Mouse (Mus musculus) MEL (cell line): ENCODE measurements around the gene Tspan18. TPM values are rescaled to one million over a fixed set of nuclear protein-coding genes. Genes with fewer than 3 reads are reported as not detected.

Experiments used
- DNase-seq: peaks from one replicate; pipeline ENCODE4 v3.0.0; 2011; ENCODE audit warnings: low read depth, low spot score
- H3K27ac ChIP-seq: 2 replicates; pipeline ENCODE4 v1.5.1; 2012; ENCODE audit warnings: low read depth, mild to moderate bottlenecking, control low read depth, low read length, moderate library complexity; ENCODE audit not compliant: control insufficient read depth
- H3K27me3 ChIP-seq, 2 experiments: fragments of 150-350 bp in 1 of 2; sonication (generic) in 1 of 2; 2 replicates each; pipeline ENCODE4 v1.6.1; 2012; ENCODE audit warnings: low read length in 2 of 2, mild to moderate bottlenecking in 2 of 2, improper control_type of control experiment in 1 of 2, moderate library complexity in 1 of 2; ENCODE audit not compliant: insufficient read depth in 2 of 2, control insufficient read depth in 1 of 2
- H3K36me3 ChIP-seq, 2 experiments: 2 replicates each; pipeline ENCODE4 v1.6.1; 2012 to 2014; ENCODE audit warnings: low read length in 2 of 2, improper control_type of control experiment in 1 of 2, inconsistent platforms in 1 of 2, mild to moderate bottlenecking in 1 of 2; ENCODE audit not compliant: insufficient read depth in 2 of 2, control insufficient read depth in 1 of 2
- H3K4me1 ChIP-seq, 2 experiments: fragments of 150-350 bp in 1 of 2; sonication (generic) in 1 of 2; 2 replicates each; pipeline ENCODE4 v1.6.1; 2012; ENCODE audit warnings: low read length in 2 of 2, improper control_type of control experiment in 1 of 2, mild to moderate bottlenecking in 1 of 2; ENCODE audit not compliant: insufficient read depth in 2 of 2, control insufficient read depth in 1 of 2
- H3K4me3 ChIP-seq, 2 experiments: fragments of 150-350 bp in 1 of 2; sonication (generic) in 1 of 2; 2 replicates each; pipeline ENCODE4 v1.5.1; 2012; ENCODE audit warnings: low read depth in 2 of 2, low read length in 2 of 2, mild to moderate bottlenecking in 2 of 2, moderate library complexity in 2 of 2, control low read depth in 1 of 2, improper control_type of control experiment in 1 of 2; ENCODE audit not compliant: control insufficient read depth in 1 of 2, insufficient read depth in 1 of 2
- H3K79me2 ChIP-seq: 2 replicates; pipeline ENCODE4 v1.6.1; 2012; ENCODE audit warnings: mild to moderate bottlenecking, low read length, moderate library complexity; ENCODE audit not compliant: control insufficient read depth, poor library complexity, insufficient read depth
- H3K9ac ChIP-seq: 2 replicates; pipeline ENCODE4 v1.6.1; 2012; ENCODE audit warnings: low read depth, mild to moderate bottlenecking, control low read depth, low read length, moderate library complexity; ENCODE audit not compliant: control insufficient read depth, poor library complexity, severe bottlenecking
- H3K9me3 ChIP-seq: fragments of 150-350 bp; sonication (generic); replicated peaks from 2 replicates; pipeline ENCODE4 v1.6.1; 2012; ENCODE audit warnings: mild to moderate bottlenecking, low read length, improper control_type of control experiment, moderate library complexity; ENCODE audit not compliant: insufficient read depth
- BHLHE40 ChIP-seq: IDR thresholded peaks from 2 replicates; pipeline ENCODE4 v1.6.1; 2012; ENCODE audit warnings: low read depth, mild to moderate bottlenecking, inconsistent platforms, low read length, improper control_type of control experiment, borderline replicate concordance
- CHD2 ChIP-seq: IDR thresholded peaks from 2 replicates; pipeline ENCODE4 v1.6.1; 2011; ENCODE audit warnings: low read length, improper control_type of control experiment
- CTCF ChIP-seq, 3 experiments: IDR thresholded peaks in 2 of 3; conservative IDR thresholded peaks in 1 of 3; 2 replicates each; pipeline ENCODE4 v1.5.1; 2011 to 2012; ENCODE audit warnings: low read length in 3 of 3, low read depth in 2 of 3, mild to moderate bottlenecking in 2 of 3, improper control_type of control experiment in 1 of 3, inconsistent platforms in 1 of 3, mixed read lengths in 1 of 3, moderate library complexity in 1 of 3; ENCODE audit not compliant: control insufficient read depth in 1 of 3, insufficient read depth in 1 of 3, poor library complexity in 1 of 3, severe bottlenecking in 1 of 3
- E2F4 ChIP-seq: IDR thresholded peaks from 2 replicates; pipeline ENCODE4 v1.6.1; 2011; ENCODE audit warnings: low read depth, low read length, improper control_type of control experiment, borderline replicate concordance
- EP300 ChIP-seq, 2 experiments: IDR thresholded peaks; 2 replicates each; pipeline ENCODE4 v1.6.1; 2011; ENCODE audit warnings: improper control_type of control experiment in 2 of 2, low read length in 2 of 2, low read depth in 1 of 2, mild to moderate bottlenecking in 1 of 2
- HCFC1 ChIP-seq: IDR thresholded peaks from 2 replicates; pipeline ENCODE4 v1.6.1; 2012; ENCODE audit warnings: low read depth, mild to moderate bottlenecking, inconsistent platforms, low read length, improper control_type of control experiment, moderate library complexity
- MAFK ChIP-seq: IDR thresholded peaks from 2 replicates; pipeline ENCODE4 v1.6.1; 2011; ENCODE audit warnings: low read depth, mild to moderate bottlenecking, low read length, improper control_type of control experiment, borderline replicate concordance
- MAX ChIP-seq: IDR thresholded peaks from 2 replicates; pipeline ENCODE4 v1.6.1; 2011; ENCODE audit warnings: low read length, improper control_type of control experiment
- MEF2A ChIP-seq: IDR thresholded peaks from 2 replicates; pipeline ENCODE4 v1.6.1; 2014; ENCODE audit warnings: low read depth, mild to moderate bottlenecking, inconsistent platforms, low read length, improper control_type of control experiment; ENCODE audit not compliant: poor library complexity, insufficient replicate concordance, severe bottlenecking; ENCODE audit errors: extremely low read depth
- MXI1 ChIP-seq: IDR thresholded peaks from 2 replicates; pipeline ENCODE4 v1.6.1; 2011; ENCODE audit warnings: mild to moderate bottlenecking, low read depth, low read length, improper control_type of control experiment
- MYC ChIP-seq: IDR thresholded peaks from 2 replicates; pipeline ENCODE4 v1.6.1; 2011; ENCODE audit warnings: low read depth, mild to moderate bottlenecking, low read length, improper control_type of control experiment, moderate library complexity
- NELFE ChIP-seq: IDR thresholded peaks from 2 replicates; pipeline ENCODE4 v1.6.1; 2011; ENCODE audit warnings: low read depth, low read length, improper control_type of control experiment
- SMC3 ChIP-seq: IDR thresholded peaks from 2 replicates; pipeline ENCODE4 v1.6.1; 2011; ENCODE audit warnings: low read depth, low read length, improper control_type of control experiment
- TAL1 ChIP-seq: IDR thresholded peaks from 2 replicates; pipeline ENCODE4 v1.6.1; 2012; ENCODE audit warnings: mild to moderate bottlenecking, inconsistent platforms, low read length, moderate library complexity, mixed read lengths
- TBP ChIP-seq: IDR thresholded peaks from 2 replicates; pipeline ENCODE4 v1.8.0; 2011; ENCODE audit warnings: low read depth, low read length, improper control_type of control experiment
- TCF12 ChIP-seq: IDR thresholded peaks from 2 replicates; pipeline ENCODE4 v1.6.1; 2014; ENCODE audit warnings: low read depth, mild to moderate bottlenecking, inconsistent platforms, low read length, improper control_type of control experiment, moderate library complexity
- USF1 ChIP-seq: IDR thresholded peaks from 2 replicates; pipeline ENCODE4 v1.6.1; 2014; ENCODE audit warnings: low read depth, mild to moderate bottlenecking, inconsistent platforms, low read length, improper control_type of control experiment, moderate library complexity
- USF2 ChIP-seq, 2 experiments: IDR thresholded peaks; 2 replicates each; pipeline ENCODE4 v1.6.1; 2011 to 2012; ENCODE audit warnings: improper control_type of control experiment in 2 of 2, low read length in 2 of 2, borderline replicate concordance in 1 of 2, inconsistent platforms in 1 of 2, low read depth in 1 of 2, mild to moderate bottlenecking in 1 of 2; ENCODE audit not compliant: insufficient read depth in 1 of 2
- ZC3H11A ChIP-seq: IDR thresholded peaks from 2 replicates; pipeline ENCODE4 v1.6.1; 2012; ENCODE audit warnings: low read depth, mild to moderate bottlenecking, inconsistent platforms, low read length, improper control_type of control experiment
- ZMIZ1 ChIP-seq: IDR thresholded peaks from 2 replicates; pipeline ENCODE4 v1.6.1; 2012; ENCODE audit warnings: low read depth, mild to moderate bottlenecking, inconsistent platforms, low read length, improper control_type of control experiment, moderate library complexity
- polyA plus RNA-seq, 2 experiments: library from polyadenylated mRNA; stranded (reverse) in 1 of 2; unstranded in 1 of 2; fragments of >175 nt in 1 of 2; fragments of >200 nt in 1 of 2; gene quantifications; 2 replicates each; pipeline versions ENCODE4 v1.2.1 to v1.2.4; 2012; ENCODE audit warnings: low replicate concordance in 2 of 2, low read depth in 1 of 2; ENCODE audit not compliant: insufficient read length in 2 of 2, insufficient read depth in 1 of 2, missing spikeins in 1 of 2
- total RNA-seq: library from RNA; depleted of rRNA; stranded (reverse); fragments of 300-350 nt; gene quantifications from 2 replicates; pipeline ENCODE4 v1.2.3, GENCODE M21; 2012

Gene Tspan18
- total and polyA plus RNA-seq, 3 experiments = 2.2 to 4.4 TPM; not detected in 1

DNA sequence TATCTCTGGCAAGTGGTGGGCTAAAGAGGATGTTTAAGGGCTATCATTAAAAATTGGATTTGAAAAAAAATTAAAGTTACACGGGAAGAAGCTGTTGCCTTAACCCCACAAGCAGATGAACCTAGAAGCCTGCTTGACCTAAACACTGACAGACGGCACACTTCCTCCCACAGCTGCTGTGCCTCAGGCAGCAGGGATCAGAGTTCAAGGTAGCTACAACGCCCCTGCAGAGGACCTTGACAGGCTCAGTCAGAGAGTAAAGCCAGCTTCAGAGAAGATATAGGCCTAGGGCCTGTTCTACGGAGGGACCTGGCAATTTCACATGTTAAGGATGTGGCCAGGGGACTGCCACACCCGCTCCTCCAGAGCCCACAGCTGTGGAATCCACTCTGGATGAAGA lies 161.8 kb downstream of the Tspan18 start:
- H3K27me3 ChIP-seq = peaks cover 2 to 11% of the 10 kb centered on the region in 2 experiments; a peak in 3 of 4 replicates
- no peak for TF ChIP-seq TBP
- TF ChIP-seq TAL1 = no peak
- no peak for TF ChIP-seq SMC3
- no peak for TF ChIP-seq ZC3H11A
- no peak for TF ChIP-seq MAX
- no peak for TF ChIP-seq MAFK
- no peak for TF ChIP-seq MYC
- TF ChIP-seq TCF12 = no peak
- no peak for TF ChIP-seq CHD2
- TF ChIP-seq MEF2A = no peak
- TF ChIP-seq E2F4 = no peak
- peaks cover 0 to under 1% of the 10 kb centered on the region in 2 experiments; a peak in 2 of 4 replicates for H3K36me3 ChIP-seq
- DNase-seq = no peak
- H3K4me3 ChIP-seq = no peak overlapping the region
- no peaks in the 10 kb centered on the region for H3K9me3 ChIP-seq
- H3K9ac ChIP-seq = no peak overlapping the region
- H3K27ac ChIP-seq = no peak overlapping the region
- no peaks in the 10 kb centered on the region for H3K79me2 ChIP-seq
- H3K4me1 ChIP-seq = peaks cover 3 to 4% of the 10 kb centered on the region in 2 experiments; a peak in 3 of 4 replicates

DNA sequence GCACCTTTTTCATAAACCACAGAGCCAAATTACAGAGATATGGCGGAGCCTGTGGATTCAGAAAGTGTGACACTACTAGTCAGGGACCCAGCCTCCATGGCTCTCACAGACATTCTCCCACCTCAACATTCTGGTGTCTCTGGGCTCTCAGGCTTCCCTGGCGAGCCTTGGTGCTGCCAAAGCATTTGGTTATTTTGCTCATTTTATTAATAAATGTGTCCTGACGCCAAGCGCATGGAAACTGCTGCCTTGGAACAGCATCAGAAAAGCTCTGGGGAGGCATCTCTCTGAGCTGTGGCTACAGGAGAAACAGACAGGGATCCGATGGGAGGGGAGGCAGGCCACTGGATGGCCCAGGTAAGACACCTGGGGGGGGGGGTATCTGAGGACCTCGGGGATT lies 162.4 kb downstream of the Tspan18 start:
- peaks cover 0 to 6% of the 10 kb centered on the region in 2 experiments; a peak in 2 of 4 replicates for H3K36me3 ChIP-seq
- H3K27me3 ChIP-seq = peaks cover 2 to 11% of the 10 kb centered on the region in 2 experiments; a peak in 3 of 4 replicates
- H3K9me3 ChIP-seq = no peaks in the 10 kb centered on the region
- no peaks in the 10 kb centered on the region for H3K79me2 ChIP-seq
- no peak overlapping the region for H3K4me3 ChIP-seq
- H3K4me1 ChIP-seq = peaks cover 4 to 9% of the 10 kb centered on the region in 2 experiments
- no peak overlapping the region for H3K9ac ChIP-seq
- no peak for TF ChIP-seq TAL1
- no peak for TF ChIP-seq USF1
- no peak for TF ChIP-seq E2F4
- no peak for TF ChIP-seq MXI1
- no peak for TF ChIP-seq TBP
- no peak for TF ChIP-seq EP300 (IDR thresholded peaks at IDR 0.05; ENCODE audit: low read depth in 1 of 2, low read length in 2 of 2)
- TF ChIP-seq TCF12 = no peak
- no peak for TF ChIP-seq BHLHE40
- no peak for TF ChIP-seq ZMIZ1
- no peak for TF ChIP-seq USF2 (IDR thresholded peaks at IDR 0.05; ENCODE audit: borderline replicate concordance in 1 of 2, insufficient read depth in 1 of 2, low read depth in 1 of 2, low read length in 2 of 2)
- no peak for TF ChIP-seq CTCF (IDR thresholded peaks at IDR 0.05 in 2 of 3, conservative IDR thresholded peaks at IDR 0.05 in 1 of 3; ENCODE audit: control insufficient read depth in 1 of 3, insufficient read depth in 1 of 3, low read depth in 2 of 3, low read length in 3 of 3, poor library complexity in 1 of 3, severe bottlenecking in 1 of 3)
- no peak for TF ChIP-seq MYC
- no peak for TF ChIP-seq HCFC1
- TF ChIP-seq NELFE = no peak
- no peak for TF ChIP-seq ZC3H11A
- no peak for DNase-seq
- H3K27ac ChIP-seq = no peak overlapping the region
